Mouse (Mus musculus): ENCODE measurements around the gene Iqcn.

GRCm38 (mm10) chr8:70764026-70764425, 60.8 kb downstream of the Iqcn start:
- TF ChIP-seq POLR2A (IDR thresholded peaks at IDR 0.05; ENCODE audit: extremely low read depth, insufficient read depth, low read length) (no peak), CTCF (IDR thresholded peaks at IDR 0.05; ENCODE audit: extremely low read depth, insufficient read depth, low read length) (no peak)

Measured in cortical plate, adult 2 months (tissue).